Mouse (Mus musculus): ENCODE measurements around the gene Ppp2r5a. TPM values are rescaled to one million over a fixed set of nuclear protein-coding genes. Genes with fewer than 3 reads are reported as not detected.

The Ppp2r5a gene
- total and polyA plus RNA-seq, 3 experiments: 40.3 to 96.7 (median 62.0) TPM

DNA sequence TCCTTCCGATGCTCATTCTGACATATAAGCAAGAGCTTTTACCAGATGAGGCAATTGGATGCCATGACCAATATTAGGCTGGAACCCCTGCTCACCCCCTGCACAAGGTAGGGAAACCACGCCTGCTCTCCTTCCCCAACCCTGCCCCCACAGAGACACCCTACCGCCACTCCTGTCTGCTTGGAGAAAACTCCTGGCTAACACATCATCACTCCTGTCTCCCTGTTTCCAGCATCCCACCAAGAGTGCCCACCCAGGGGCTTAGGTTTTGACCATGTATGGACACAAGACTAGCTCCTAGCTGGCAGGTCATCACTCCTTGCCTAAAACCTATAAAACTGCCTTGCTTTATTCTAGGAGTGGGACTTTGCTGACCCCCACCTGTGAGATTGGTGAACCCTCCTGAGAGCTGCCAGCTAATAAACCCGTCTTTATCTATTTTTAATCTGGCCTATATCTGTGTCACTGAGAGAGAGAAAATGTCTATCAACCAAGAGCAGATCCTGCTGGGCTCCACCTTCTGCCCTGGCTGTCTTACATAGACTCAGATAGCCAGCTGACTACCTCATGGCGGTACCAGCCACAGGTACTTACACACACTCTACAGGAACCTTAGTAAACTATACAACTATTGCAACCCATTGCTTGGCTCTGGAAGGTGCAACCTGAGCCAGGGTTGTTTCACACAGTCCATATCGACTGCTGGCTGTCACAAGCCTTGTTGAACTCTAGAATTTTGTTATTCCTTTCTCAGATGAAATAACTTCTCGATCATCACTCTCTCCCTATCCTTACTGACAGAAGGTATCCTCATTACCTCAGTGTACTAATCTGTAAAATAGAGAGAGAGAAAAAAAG, 78.1 kb downstream of the Ppp2r5a start:
- H3K27me3 ChIP-seq (replicated peaks): no peaks in the 10 kb centered on the region
- TF ChIP-seq ETS1 (conservative IDR thresholded peaks at IDR 0.05; ENCODE audit: low read depth, low read length): no peak
- no peak for TF ChIP-seq MAX (IDR thresholded peaks at IDR 0.05; ENCODE audit: low read length)
- TF ChIP-seq UBTF (IDR thresholded peaks at IDR 0.05; ENCODE audit: low read depth, low read length): no peak
- no peak for TF ChIP-seq MXI1 (IDR thresholded peaks at IDR 0.05; ENCODE audit: low read depth, low read length)
- TF ChIP-seq ZKSCAN1 (IDR thresholded peaks at IDR 0.05; ENCODE audit: borderline replicate concordance, low read depth, low read length): no peak
- in situ Hi-C loops (cut with MboI; ENCODE audit: low pct_ligation_motif_present, low pct_unique_long_range_greater_than_20kb, low sequenced_read_pairs) (loop anchor here (25.0 kb wide), 1 partner anchor 487 kb away; the partner anchor contains the start of gene Nek2), dilution Hi-C loops (cut with MboI; ENCODE audit: extremely low pct_ligation_motif_present, extremely low pct_unique_long_range_greater_than_20kb, low sequenced_read_pairs) (no loop called here)
- H3K4me1 ChIP-seq (ENCODE audit: control insufficient read depth in 1 of 2, insufficient read depth in 2 of 2): peaks cover 19 to 50% of the 10 kb centered on the region in 2 experiments
- H3K27ac ChIP-seq (ENCODE audit: insufficient read depth, low read depth): no peak overlapping the region
- no peak overlapping the region for H3K4me3 ChIP-seq (replicated peaks in 1 of 3; ENCODE audit: low read depth in 2 of 3, low read length in 2 of 3, poor library complexity in 1 of 3)
- peaks cover 0 to 15% of the 10 kb centered on the region in 2 experiments for H3K36me3 ChIP-seq (replicated peaks in 1 of 2; ENCODE audit: control insufficient read depth in 1 of 2, insufficient read depth in 1 of 2, low read length in 1 of 2)
- no peaks in the 10 kb centered on the region for H3K9me3 ChIP-seq (replicated peaks; ENCODE audit: low read length)
- peaks cover 13% of the 10 kb centered on the region for H3K79me2 ChIP-seq (replicated peaks; ENCODE audit: control insufficient read depth, extremely low read depth, insufficient read depth, poor library complexity, severe bottlenecking)
- H3K4me2 ChIP-seq (ENCODE audit: insufficient read depth, low read depth, poor library complexity, severe bottlenecking): peak overlapping the region; percentile 39; the same call in 1 of the 2 replicates
- DNase-seq (ENCODE audit: extremely low read depth): no peak
- no peak overlapping the region for H3K9ac ChIP-seq (ENCODE audit: insufficient read depth, low read depth)

DNA sequence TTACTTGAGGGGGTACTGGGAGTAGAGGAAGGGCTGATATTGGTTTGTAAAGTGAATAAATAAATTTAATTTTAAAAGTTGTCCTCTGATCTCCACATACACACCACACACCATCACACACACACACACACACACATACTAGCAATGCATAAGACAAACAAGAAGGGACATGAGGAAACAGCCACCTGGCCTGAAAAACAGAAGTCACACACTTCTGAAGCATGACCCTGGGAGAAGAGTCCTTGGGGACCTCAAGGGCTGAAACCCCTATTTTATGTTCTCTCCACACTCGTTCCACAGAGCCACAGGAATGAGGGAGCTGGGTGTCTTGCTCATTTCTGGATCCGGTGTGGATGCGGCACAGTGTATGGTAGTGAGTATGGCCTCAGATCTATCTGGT, 79.7 kb downstream of the Ppp2r5a start:
- H3K9ac ChIP-seq (ENCODE audit: insufficient read depth, low read depth): no peak overlapping the region
- H3K9me3 ChIP-seq (replicated peaks; ENCODE audit: low read length): no peaks in the 10 kb centered on the region
- peaks cover 0 to 4% of the 10 kb centered on the region in 2 experiments for H3K36me3 ChIP-seq (replicated peaks in 1 of 2; ENCODE audit: control insufficient read depth in 1 of 2, insufficient read depth in 1 of 2, low read length in 1 of 2)
- no peak overlapping the region for H3K4me2 ChIP-seq (ENCODE audit: insufficient read depth, low read depth, poor library complexity, severe bottlenecking)
- in situ Hi-C loops (cut with MboI; ENCODE audit: low pct_ligation_motif_present, low pct_unique_long_range_greater_than_20kb, low sequenced_read_pairs) (no loop called here), dilution Hi-C loops (cut with MboI; ENCODE audit: extremely low pct_ligation_motif_present, extremely low pct_unique_long_range_greater_than_20kb, low sequenced_read_pairs) (no loop called here)
- DNase-seq (ENCODE audit: extremely low read depth): no peak
- peaks cover 13% of the 10 kb centered on the region for H3K79me2 ChIP-seq (replicated peaks; ENCODE audit: control insufficient read depth, extremely low read depth, insufficient read depth, poor library complexity, severe bottlenecking)
- H3K4me1 ChIP-seq (ENCODE audit: control insufficient read depth in 1 of 2, insufficient read depth in 2 of 2): peaks cover 19 to 40% of the 10 kb centered on the region in 2 experiments
- H3K27ac ChIP-seq (ENCODE audit: insufficient read depth, low read depth): no peak overlapping the region
- H3K27me3 ChIP-seq (replicated peaks): no peaks in the 10 kb centered on the region
- H3K4me3 ChIP-seq (replicated peaks in 1 of 3; ENCODE audit: low read depth in 2 of 3, low read length in 2 of 3, poor library complexity in 1 of 3): no peak overlapping the region
- no peak for TF ChIP-seq NRF1 (IDR thresholded peaks at IDR 0.05; ENCODE audit: low read depth, low read length)
- peak; percentile 19; the same call in 1 of the 2 replicates for TF ChIP-seq BHLHE40 (IDR thresholded peaks at IDR 0.05; ENCODE audit: low read depth, low read length)

DNA sequence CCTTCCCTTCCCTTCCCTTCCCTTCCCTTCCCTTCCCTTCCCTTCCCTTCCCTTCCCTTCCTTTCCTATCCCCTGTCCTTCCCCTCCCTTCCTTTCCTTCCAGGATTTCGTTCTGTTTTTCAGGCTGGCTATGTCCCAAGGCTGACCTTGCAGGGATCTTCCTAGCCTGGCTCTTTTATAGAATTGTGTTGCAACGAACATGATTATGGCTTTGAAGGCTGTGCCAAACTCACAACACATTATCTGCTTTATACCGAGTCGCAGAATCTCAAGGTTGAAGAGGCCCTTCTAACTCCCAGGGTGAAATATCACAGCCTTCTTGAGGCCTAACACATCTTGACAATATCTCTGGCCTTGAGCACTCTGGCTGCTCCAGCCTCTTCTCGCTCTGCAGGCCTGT, 84.4 kb downstream of the Ppp2r5a start:
- no peaks in the 10 kb centered on the region for H3K27me3 ChIP-seq (replicated peaks)
- no peak overlapping the region for H3K9ac ChIP-seq (ENCODE audit: insufficient read depth, low read depth)
- no peak overlapping the region for H3K27ac ChIP-seq (ENCODE audit: insufficient read depth, low read depth)
- H3K4me3 ChIP-seq (replicated peaks in 1 of 3; ENCODE audit: low read depth in 2 of 3, low read length in 2 of 3, poor library complexity in 1 of 3): no peak overlapping the region
- H3K36me3 ChIP-seq (replicated peaks in 1 of 2; ENCODE audit: control insufficient read depth in 1 of 2, insufficient read depth in 1 of 2, low read length in 1 of 2): no peaks in the 10 kb centered on the region
- no peak overlapping the region for H3K4me2 ChIP-seq (ENCODE audit: insufficient read depth, low read depth, poor library complexity, severe bottlenecking)
- dilution Hi-C loops (cut with MboI; ENCODE audit: extremely low pct_ligation_motif_present, extremely low pct_unique_long_range_greater_than_20kb, low sequenced_read_pairs): no loop called here
- no peak for DNase-seq (ENCODE audit: extremely low read depth)
- peaks cover 6 to 23% of the 10 kb centered on the region in 2 experiments for H3K4me1 ChIP-seq (ENCODE audit: control insufficient read depth in 1 of 2, insufficient read depth in 2 of 2)
- in situ Hi-C loops (cut with MboI; ENCODE audit: low pct_ligation_motif_present, low pct_unique_long_range_greater_than_20kb, low sequenced_read_pairs): loop anchor here (10.0 kb wide), 1 partner anchor 246 kb away; no protein-coding TSS in a partner anchor
- no peaks in the 10 kb centered on the region for H3K79me2 ChIP-seq (replicated peaks; ENCODE audit: control insufficient read depth, extremely low read depth, insufficient read depth, poor library complexity, severe bottlenecking)
- no peaks in the 10 kb centered on the region for H3K9me3 ChIP-seq (replicated peaks; ENCODE audit: low read length)
- TF ChIP-seq EP300 (IDR thresholded peaks at IDR 0.05; ENCODE audit: low read length) (no peak), RAD21 (IDR thresholded peaks at IDR 0.05; ENCODE audit: low read depth, low read length) (no peak), NRF1 (IDR thresholded peaks at IDR 0.05; ENCODE audit: low read depth, low read length) (no peak), POLR2AphosphoS2 (IDR thresholded peaks at IDR 0.05; ENCODE audit: low read depth, low read length) (no peak)

Measured in CH12.LX (cell line).